Mouse (Mus musculus) fibroblast of lung, adult 2 months (primary cell): ENCODE measurements around the gene Bace2.
A peak's percentile ranks its signal among the peaks of the same experiment; 100 is the strongest.

Experiments used
- DNase-seq: peaks from one replicate; pipeline ENCODE4 v3.0.0-alpha.2; 2011; ENCODE audit warnings: low read depth

Bace2 gene

GRCm38 (mm10) chr16:97402213-97402785 is 45.8 kb downstream of the Bace2 start:
- no peak for DNase-seq

GRCm38 (mm10) chr16:97405476-97406012 is 49.0 kb downstream of the Bace2 start:
- DNase-seq, result no peak

- no peak for DNase-seq
Observed at GRCm38 (mm10) chr16:97417896-97418542, 61.5 kb downstream of the Bace2 start.

- DNase-seq, result no peak
Observed at GRCm38 (mm10) chr16:97418749-97419453, 62.4 kb downstream of the Bace2 start.

- DNase-seq, result no peak
Observed at GRCm38 (mm10) chr16:97421671-97422070, 65.1 kb downstream of the Bace2 start.

- DNase-seq, result no peak
Observed at GRCm38 (mm10) chr16:97423627-97424026, 67.1 kb downstream of the Bace2 start.

GRCm38 (mm10) chr16:97428026-97428425 is 71.5 kb downstream of the Bace2 start:
- no peak for DNase-seq

GRCm38 (mm10) chr16:97430091-97430490 is 73.5 kb downstream of the Bace2 start:
- no peak for DNase-seq

- peak; percentile 83 for DNase-seq
Observed at GRCm38 (mm10) chr16:97431328-97431727, 74.8 kb downstream of the Bace2 start.

GRCm38 (mm10) chr16:97434206-97434605 is 77.7 kb downstream of the Bace2 start:
- DNase-seq, result no peak

GRCm38 (mm10) chr16:97437448-97438056 is 81.0 kb downstream of the Bace2 start:
- DNase-seq, result no peak

- DNase-seq, result no peak
Observed at GRCm38 (mm10) chr16:97438191-97438590, 81.6 kb downstream of the Bace2 start.

- no peak for DNase-seq
Observed at GRCm38 (mm10) chr16:97441967-97442366, 85.4 kb downstream of the Bace2 start.

GRCm38 (mm10) chr16:97443670-97444263 is 87.2 kb downstream of the Bace2 start:
- no peak for DNase-seq

- DNase-seq, result peak; percentile 14
Observed at GRCm38 (mm10) chr16:97447386-97447785, 90.8 kb downstream of the Bace2 start.

GRCm38 (mm10) chr16:97459831-97460230 is 103.3 kb downstream of the Bace2 start:
- no peak for DNase-seq

- DNase-seq, result no peak
Observed at GRCm38 (mm10) chr16:97461271-97461670, 104.7 kb downstream of the Bace2 start.

- no peak for DNase-seq
Observed at GRCm38 (mm10) chr16:97462481-97463181, 106.1 kb downstream of the Bace2 start, which contains the start of gene Mx1. Gene Mx1 (minus strand): TSS chr16:97462907.

- DNase-seq, result peak; percentile 15
Observed at GRCm38 (mm10) chr16:97466182-97466957, 109.8 kb downstream of the Bace2 start.

GRCm38 (mm10) chr16:97467472-97467871 is 110.9 kb downstream of the Bace2 start:
- DNase-seq, result no peak
